8 mouse cellular contexts compared by ENCODE assay signal in the genomic region with DNA sequence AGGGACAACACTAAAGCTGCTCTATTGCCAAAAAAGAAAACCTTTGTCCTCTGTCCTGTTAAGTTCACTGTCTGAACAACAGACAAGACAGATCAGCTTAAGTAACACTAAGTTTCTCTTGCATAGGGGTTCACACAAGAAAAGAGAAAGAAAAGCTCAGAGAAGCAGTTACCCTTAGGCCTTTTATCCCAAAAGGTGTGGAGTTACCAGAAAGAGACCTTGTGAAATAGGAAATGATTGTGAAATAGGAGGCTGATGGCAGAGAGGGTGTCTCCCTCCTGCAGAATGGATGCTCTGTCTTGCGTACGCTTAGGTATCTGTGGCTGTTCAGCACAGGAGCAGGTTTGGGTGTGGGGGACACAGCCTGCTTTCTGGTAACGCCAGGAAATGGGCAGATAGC. TPM values are rescaled to one million over a fixed set of nuclear protein-coding genes. Genes with fewer than 3 reads are reported as not detected.
DNase-seq lines count a peak whose midpoint lies in the region; ATAC-seq and TF ChIP-seq lines count a peak whose summit lies in the region.

No protein-coding gene starts in this region.

- no peak for TF ChIP-seq POLR2A in ES-Bruce4 (IDR thresholded peaks at IDR 0.05; ENCODE audit: insufficient read depth, low read length)

- no peak for TF ChIP-seq EP300 in ES-Bruce4 (IDR thresholded peaks at IDR 0.05; ENCODE audit: insufficient read depth, low read depth, low read length)

- peak overlapping the region; percentile 87 for H3K27ac ChIP-seq in heart, embryonic 13.5 days (replicated peaks)
- H3K27ac ChIP-seq in ES-Bruce4 (ENCODE audit: insufficient read depth, low read length), result peak overlapping the region; percentile 71

- H3K36me3 ChIP-seq in heart, embryonic 13.5 days, result peaks cover 31% of the 10 kb centered on the region
- peaks cover 15% of the 10 kb centered on the region for H3K36me3 ChIP-seq in ES-Bruce4 (ENCODE audit: control insufficient read depth, insufficient read depth, low read length, poor library complexity, severe bottlenecking)

- no peaks in the 10 kb centered on the region for H3K27me3 ChIP-seq in heart, embryonic 13.5 days (replicated peaks)
- no peaks in the 10 kb centered on the region for H3K27me3 ChIP-seq in ES-Bruce4 (ENCODE audit: control insufficient read depth, insufficient read depth, low read length, poor library complexity, severe bottlenecking)

- WGBS in heart, embryonic 13.5 days, result 55% methylated on average over 3 of the region's 3 CpGs

- H3K9ac ChIP-seq in heart, embryonic 13.5 days, result peak overlapping the region; percentile 99
- H3K9ac ChIP-seq in ES-Bruce4 (ENCODE audit: low read depth, poor library complexity, severe bottlenecking), result peak overlapping the region; percentile 84

- H3K9me3 ChIP-seq in heart, embryonic 13.5 days, result no peaks in the 10 kb centered on the region
- H3K9me3 ChIP-seq in ES-Bruce4 (replicated peaks; ENCODE audit: control insufficient read depth, insufficient read depth, low read length, poor library complexity, severe bottlenecking), result no peaks in the 10 kb centered on the region

- no peak for TF ChIP-seq CTCF in ES-Bruce4 (IDR thresholded peaks at IDR 0.05; ENCODE audit: low read depth, low read length)

- H3K4me3 ChIP-seq in heart, embryonic 13.5 days, result peak overlapping the region; percentile 100
- H3K4me3 ChIP-seq in ES-Bruce4 (ENCODE audit: low read depth, low read length), result peak overlapping the region; percentile 75

- peak overlapping the region; percentile 86 for H3K4me2 ChIP-seq in heart, embryonic 13.5 days

- ATAC-seq in heart, embryonic 13.5 days (ENCODE audit: extremely low read depth, insufficient number of reproducible peaks, low FRiP score, low TSS enrichment), result no peak
- peak; percentile 36 for ATAC-seq in granulocyte monocyte progenitor cell, adult 5-6 weeks (replicated peaks; ENCODE audit: poor library complexity, severe bottlenecking)
- ATAC-seq in megakaryocyte progenitor cell, adult 5-6 weeks (replicated peaks; ENCODE audit: poor library complexity), result 0 out of 2 replicates have a peak, but pooled peaks have one; percentile 10

- no peak for DNase-seq in heart, postnatal 4 days
- DNase-seq in cerebellum, postnatal 25 days, result no peak
- DNase-seq in spleen, postnatal 10 days (ENCODE audit: low spot score in 2 of 2), result no peak
- no peak for DNase-seq in thymus, adult 18-20 months

- peaks cover 66% of the 10 kb centered on the region for H3K4me1 ChIP-seq in heart, embryonic 13.5 days
- no peaks in the 10 kb centered on the region for H3K4me1 ChIP-seq in ES-Bruce4 (ENCODE audit: control insufficient read depth, insufficient read depth, low read length)

RNA-seq across cellular contexts. Expression of a gene that starts 1.3 kb away (rescaled TPM):
- polyA plus RNA-seq in heart, embryonic 13.5 days (2015; fragmentation: Nextera tagmentation; extraction: Ambion mirVana), result 25.6 and 28.2 TPM in 2 replicates
- total RNA-seq in heart, postnatal 4 days (2021), result 10 to 100 TPM; 21.3 TPM
- 22.5 and 25.6 TPM in 2 replicates for polyA plus RNA-seq in ES-Bruce4 (2011; ENCODE audit: insufficient read depth, insufficient read length, low read depth, missing spikeins)
- 29.0 and 32.3 TPM in 2 replicates for total RNA-seq in granulocyte monocyte progenitor cell, adult 5-6 weeks (2014; fragmentation: Nextera tagmentation)
- total RNA-seq in granulocyte monocyte progenitor cell, adult 5-6 weeks (2017), result 29.1 and 30.5 TPM in 2 replicates
- 24.0 and 25.0 TPM in 2 replicates for total RNA-seq in megakaryocyte progenitor cell, adult 5-6 weeks (2015)
- 25.9 and 32.8 TPM in 2 replicates for total RNA-seq in megakaryocyte progenitor cell, adult 5-6 weeks (2017)

RNA-seq across cellular contexts. Expression of a gene that starts 24.7 kb away (rescaled TPM):
- 26.4 and 28.5 TPM in 2 replicates for polyA plus RNA-seq in heart, embryonic 13.5 days (2015; fragmentation: Nextera tagmentation; extraction: Ambion mirVana)
- total RNA-seq in heart, postnatal 4 days (2021), result 10 to 100 TPM; 46.8 to 50.0 TPM
- polyA plus RNA-seq in ES-Bruce4 (2011; ENCODE audit: insufficient read depth, insufficient read length, low read depth, missing spikeins), result 2.9 and 3.7 TPM in 2 replicates
- total RNA-seq in granulocyte monocyte progenitor cell, adult 5-6 weeks (2014; fragmentation: Nextera tagmentation), result 9.3 and 14.0 TPM in 2 replicates
- 234 and 237 TPM in 2 replicates for total RNA-seq in granulocyte monocyte progenitor cell, adult 5-6 weeks (2017)
- total RNA-seq in megakaryocyte progenitor cell, adult 5-6 weeks (2015), result 19.4 and 20.2 TPM in 2 replicates
- total RNA-seq in megakaryocyte progenitor cell, adult 5-6 weeks (2017), result 223 and 238 TPM in 2 replicates

RNA-seq across cellular contexts. Expression of a gene that starts 24.7 kb away (rescaled TPM):
- polyA plus RNA-seq in heart, embryonic 13.5 days (2015; fragmentation: Nextera tagmentation; extraction: Ambion mirVana), result 0.43 and 0.76 TPM in 2 replicates
- total RNA-seq in heart, postnatal 4 days (2021), result under 1 TPM in 1 of 2 experiments, not detected in 1; 0.10 TPM
- polyA plus RNA-seq in ES-Bruce4 (2011; ENCODE audit: insufficient read depth, insufficient read length, low read depth, missing spikeins), result not detected in 2 replicates
- total RNA-seq in granulocyte monocyte progenitor cell, adult 5-6 weeks (2014; fragmentation: Nextera tagmentation), result not detected in 2 replicates
- 0.13 TPM in 1 of 2 replicates, not detected in the other for total RNA-seq in granulocyte monocyte progenitor cell, adult 5-6 weeks (2017)
- 0.10 TPM in 1 of 2 replicates, not detected in the other for total RNA-seq in megakaryocyte progenitor cell, adult 5-6 weeks (2015)
- total RNA-seq in megakaryocyte progenitor cell, adult 5-6 weeks (2017), result not detected in 2 replicates

RNA-seq across cellular contexts. Expression of a gene that starts 30.5 kb away (rescaled TPM):
- 14.4 and 14.9 TPM in 2 replicates for polyA plus RNA-seq in heart, embryonic 13.5 days (2015; fragmentation: Nextera tagmentation; extraction: Ambion mirVana)
- 10 to 100 TPM; 21.8 to 22.6 TPM for total RNA-seq in heart, postnatal 4 days (2021)
- 7.7 and 8.0 TPM in 2 replicates for polyA plus RNA-seq in ES-Bruce4 (2011; ENCODE audit: insufficient read depth, insufficient read length, low read depth, missing spikeins)
- total RNA-seq in granulocyte monocyte progenitor cell, adult 5-6 weeks (2014; fragmentation: Nextera tagmentation), result not detected in 2 replicates
- total RNA-seq in granulocyte monocyte progenitor cell, adult 5-6 weeks (2017), result 1.5 and 2.3 TPM in 2 replicates
- 1.6 and 1.9 TPM in 2 replicates for total RNA-seq in megakaryocyte progenitor cell, adult 5-6 weeks (2015)
- 1.8 and 2.3 TPM in 2 replicates for total RNA-seq in megakaryocyte progenitor cell, adult 5-6 weeks (2017)

RNA-seq across cellular contexts. Expression of a gene that starts 40.5 kb away (rescaled TPM):
- 151 and 166 TPM in 2 replicates for polyA plus RNA-seq in heart, embryonic 13.5 days (2015; fragmentation: Nextera tagmentation; extraction: Ambion mirVana)
- 100 to 1,000 TPM; 161 to 165 TPM for total RNA-seq in heart, postnatal 4 days (2021)
- polyA plus RNA-seq in ES-Bruce4 (2011; ENCODE audit: insufficient read depth, insufficient read length, low read depth, missing spikeins), result 104 and 105 TPM in 2 replicates
- total RNA-seq in granulocyte monocyte progenitor cell, adult 5-6 weeks (2014; fragmentation: Nextera tagmentation), result 78.6 and 79.3 TPM in 2 replicates
- 60.0 and 82.2 TPM in 2 replicates for total RNA-seq in granulocyte monocyte progenitor cell, adult 5-6 weeks (2017)
- total RNA-seq in megakaryocyte progenitor cell, adult 5-6 weeks (2015), result 65.8 and 66.4 TPM in 2 replicates
- total RNA-seq in megakaryocyte progenitor cell, adult 5-6 weeks (2017), result 70.6 and 83.6 TPM in 2 replicates
